Mouse (Mus musculus) NIH3T3 (cell line): Measurements from ENCODE around the gene Maco1.
"Not testable (repeated sequence)": the region's sequence is repeated elsewhere in the genome, so short reads cannot be mapped to it uniquely, and the experiment has no call there.

Experiments
- DNase-seq: peaks from one replicate; pipeline ENCODE4 v3.0.0-alpha.2; 2012; ENCODE audit warnings: low read depth

Gene Maco1

DNA sequence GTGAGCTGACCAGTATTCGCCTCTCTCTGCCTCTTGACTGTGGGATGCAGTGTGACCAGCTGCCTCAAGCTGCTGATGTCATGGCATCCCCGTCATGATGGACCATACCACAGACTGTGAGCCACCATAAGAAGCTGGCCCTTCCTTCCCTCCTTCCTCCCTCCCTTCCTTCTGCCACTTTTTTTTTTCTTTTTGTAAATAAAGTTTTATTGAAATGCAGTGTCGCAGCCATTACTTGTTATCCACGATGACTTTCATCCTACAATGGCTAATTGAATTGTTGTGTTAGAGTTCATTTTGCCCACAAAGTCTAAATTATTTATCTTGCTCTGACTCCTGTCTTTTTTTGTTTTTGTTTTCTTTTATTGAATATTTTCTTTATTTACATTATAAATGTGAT, 5.3 kb upstream of the Maco1 start:
- DNase-seq, result no peak

DNA sequence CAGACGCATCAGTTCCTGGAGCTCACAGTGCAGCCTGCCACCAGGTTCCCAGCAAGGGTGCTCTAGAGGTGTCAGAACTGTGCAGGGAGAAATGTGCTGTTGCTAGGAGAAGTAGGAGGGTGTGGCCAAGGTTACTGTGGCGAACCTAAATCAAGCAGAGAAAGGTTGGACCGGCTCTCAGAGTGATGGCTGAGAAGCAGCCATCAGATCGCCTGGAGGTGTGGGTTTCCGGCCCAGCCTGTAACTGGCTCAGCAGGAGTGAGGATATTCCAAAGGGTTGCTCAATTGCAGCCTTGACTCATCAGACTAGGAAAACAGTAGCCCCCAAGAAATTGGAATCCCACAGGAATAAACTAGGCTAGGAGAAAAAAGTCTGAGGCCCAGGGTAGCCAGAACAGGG, 3.4 kb upstream of the Maco1 start:
- peak; percentile 63 for DNase-seq

- DNase-seq, result peak; percentile 21
These were observed 2.9 kb upstream of the Maco1 start for GRCm38 (mm10) chr4:134856056-134856455.

DNA sequence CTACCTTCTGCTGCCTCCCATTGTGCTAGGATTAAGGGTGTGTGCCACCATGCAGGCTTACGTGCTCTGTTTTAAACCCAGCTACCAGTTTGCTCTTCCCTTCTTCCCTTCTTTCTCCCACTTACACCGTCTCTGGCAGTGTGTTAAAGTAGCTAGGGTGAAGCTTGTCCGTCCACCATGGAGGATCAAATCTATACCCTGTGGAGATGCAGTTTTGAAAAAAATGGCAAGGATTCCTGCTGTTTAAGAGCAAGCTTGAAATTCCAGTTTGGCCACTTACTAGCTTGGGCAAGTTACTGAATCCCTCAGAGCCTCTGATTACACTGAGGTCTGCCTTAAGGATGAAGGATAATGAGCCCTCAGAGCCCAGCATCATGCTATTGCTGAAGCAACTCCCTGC, 2.2 kb upstream of the Maco1 start:
- DNase-seq, result no peak

DNA sequence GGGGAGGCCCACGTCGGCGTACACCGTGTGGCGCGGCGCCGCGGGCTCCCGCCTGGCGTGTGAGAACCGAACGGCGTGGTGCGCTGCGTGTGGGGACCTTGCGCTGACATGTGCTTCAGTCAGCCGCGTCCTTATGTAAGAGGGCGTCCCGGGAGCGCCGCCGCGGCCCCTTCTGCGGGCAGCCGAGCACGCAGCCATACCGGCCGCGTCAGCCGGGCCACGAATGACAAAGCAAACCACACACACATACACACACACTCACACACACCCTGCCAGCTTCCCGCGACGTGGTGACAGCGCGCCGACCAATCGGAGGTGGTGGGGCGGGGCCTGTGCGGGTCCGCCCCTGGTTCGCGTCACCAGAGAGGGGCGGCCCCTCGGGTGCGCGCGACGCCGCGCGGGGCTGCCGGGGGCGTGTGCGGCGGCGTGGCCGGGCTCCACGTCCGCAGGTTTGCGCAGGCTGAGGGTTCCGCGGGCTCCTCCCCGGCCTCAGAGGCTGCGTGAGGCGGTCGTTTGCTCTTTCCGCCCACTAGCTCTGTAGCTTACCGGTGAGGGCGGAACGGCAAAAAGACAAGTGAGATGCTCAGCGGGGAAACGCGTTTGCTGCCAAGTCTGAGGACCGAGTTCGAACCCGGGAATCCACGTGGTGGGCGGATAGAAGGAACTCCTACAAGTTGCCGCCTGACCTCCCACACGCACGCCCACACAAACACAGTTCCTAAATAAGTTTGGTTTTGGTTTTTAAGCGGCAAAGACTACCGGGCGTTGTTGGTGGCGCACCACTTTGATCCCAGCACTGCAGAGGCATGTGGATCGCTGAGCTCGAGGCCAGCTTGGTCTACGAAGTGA, 716 bp upstream of the Maco1 start:
- peak; percentile 92 for DNase-seq

GRCm38 (mm10) chr4:134852438-134853255, 498 bp downstream of the Maco1 start:
- DNase-seq, result peak; percentile 37

DNA sequence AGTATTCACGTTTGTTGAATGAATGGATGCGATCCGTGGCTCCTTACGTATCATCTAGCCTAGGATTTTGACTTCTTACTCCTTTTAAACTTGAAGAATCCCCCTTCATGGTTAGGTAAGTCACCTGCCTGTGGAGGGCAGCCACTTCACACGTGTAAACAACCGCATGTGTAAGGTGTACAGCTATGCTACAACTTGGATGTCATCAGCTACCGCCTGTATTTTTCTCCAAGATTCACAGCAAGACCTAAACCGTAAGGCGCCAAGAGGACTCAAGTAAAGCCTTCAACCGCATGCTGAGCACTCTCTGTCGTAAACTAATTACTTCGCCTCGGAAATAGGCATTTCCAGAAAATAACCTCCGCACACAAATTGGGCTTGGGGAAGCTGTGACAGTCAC, 1.3 kb downstream of the Maco1 start:
- no peak for DNase-seq

- no peak for DNase-seq
These were observed 1.9 kb downstream of the Maco1 start for GRCm38 (mm10) chr4:134851236-134851635.

- no peak for DNase-seq
These were observed 2.6 kb downstream of the Maco1 start for GRCm38 (mm10) chr4:134850551-134850950.

DNA sequence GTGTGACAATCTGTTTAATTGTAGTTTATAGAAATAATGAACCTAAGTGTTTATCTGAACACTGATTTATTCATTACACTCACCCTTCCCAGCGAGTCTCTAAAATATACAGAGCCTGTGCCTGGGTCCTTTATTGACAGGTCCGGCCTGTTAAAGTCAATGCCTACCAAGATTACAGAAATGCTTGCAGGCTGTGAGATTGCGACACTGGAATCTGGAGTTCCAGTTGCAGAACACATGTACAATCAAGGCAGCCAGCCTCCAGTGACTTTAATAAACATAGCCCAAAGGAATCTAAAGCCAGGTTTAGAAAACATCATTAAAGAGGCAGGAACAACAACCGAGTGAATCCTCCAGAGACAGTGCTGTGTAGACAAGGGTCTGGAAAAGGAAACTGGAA, 5.6 kb downstream of the Maco1 start:
- DNase-seq, result peak; percentile 69

DNA sequence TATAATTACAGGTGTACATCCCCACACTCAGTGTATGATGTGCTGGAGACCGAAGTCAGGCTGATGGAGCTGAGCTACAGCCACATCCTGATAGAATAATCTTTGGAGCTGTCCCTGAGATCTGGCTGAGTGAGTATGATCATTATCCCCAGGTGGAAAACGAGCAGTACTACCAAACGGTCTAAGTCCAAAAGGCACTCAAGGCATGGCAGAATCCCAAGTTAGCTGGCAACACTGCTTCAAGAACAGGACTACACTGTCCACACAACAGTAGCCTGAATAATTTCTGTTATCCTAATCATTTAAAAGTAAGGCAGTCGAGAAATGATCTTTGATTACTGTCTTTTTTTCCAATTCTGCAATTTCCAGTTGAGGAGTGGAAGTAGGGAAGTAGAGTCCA, 9.6 kb downstream of the Maco1 start:
- no peak for DNase-seq

DNA sequence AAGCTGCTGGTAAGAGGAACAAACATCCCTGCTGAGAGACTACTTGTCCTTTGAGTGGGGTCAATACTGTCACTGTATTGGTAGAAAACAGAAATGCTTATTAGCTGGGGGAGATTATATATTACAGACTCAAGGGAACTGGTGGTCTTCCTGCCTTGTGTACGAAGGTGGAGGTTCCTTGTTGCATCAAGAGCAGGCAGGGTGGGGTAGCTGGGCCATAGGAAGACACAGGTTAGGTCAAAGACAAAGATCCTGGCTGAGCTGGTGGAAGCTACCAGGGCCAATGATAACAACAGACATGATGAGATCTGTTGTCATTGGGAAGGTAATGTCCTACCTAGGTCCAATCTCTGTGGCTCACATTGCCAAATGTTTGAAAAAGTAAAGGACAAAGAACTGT, 12.9 kb downstream of the Maco1 start:
- no peak for DNase-seq

DNA sequence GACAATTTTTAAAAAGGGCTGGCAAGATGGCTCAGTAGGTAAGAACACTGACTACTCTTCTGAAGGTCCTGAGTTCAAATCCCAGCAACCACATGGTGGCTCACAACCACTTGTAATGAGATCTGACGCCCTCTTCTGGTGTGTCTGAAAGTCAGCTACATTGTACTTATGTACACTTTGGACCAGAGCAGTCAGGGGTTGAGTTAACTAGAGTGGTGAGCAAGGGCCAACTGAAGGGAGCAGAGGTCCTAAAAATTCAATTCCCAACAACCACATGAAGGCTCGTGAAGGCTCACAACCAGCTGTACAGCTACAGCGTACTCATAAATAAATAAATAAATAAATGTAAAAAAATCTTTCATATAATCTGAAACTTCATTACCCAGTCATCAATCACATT, 14.4 kb downstream of the Maco1 start:
- not testable (repeated sequence) for DNase-seq

GRCm38 (mm10) chr4:134838221-134838620, 14.9 kb downstream of the Maco1 start:
- DNase-seq, result peak; percentile 32

DNA sequence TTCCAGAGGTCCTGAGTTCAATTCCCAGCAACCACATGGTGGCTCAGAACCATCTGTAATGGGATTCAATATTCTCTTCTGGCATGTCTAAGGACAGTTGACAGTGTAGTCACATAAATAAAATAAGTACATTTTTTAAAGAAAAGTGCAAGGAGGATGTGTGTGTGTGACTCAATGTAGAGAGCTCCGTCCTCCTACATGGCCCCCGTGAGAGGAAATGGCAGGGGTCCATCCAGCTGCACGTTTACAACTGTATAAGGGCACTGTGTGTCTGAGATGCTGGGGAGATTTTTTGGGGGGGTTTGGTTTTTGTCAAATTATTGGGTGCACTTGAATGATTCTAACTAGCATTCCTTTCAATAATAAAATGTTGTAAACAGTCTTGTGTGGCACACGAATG, 17.7 kb downstream of the Maco1 start:
- no peak for DNase-seq

DNA sequence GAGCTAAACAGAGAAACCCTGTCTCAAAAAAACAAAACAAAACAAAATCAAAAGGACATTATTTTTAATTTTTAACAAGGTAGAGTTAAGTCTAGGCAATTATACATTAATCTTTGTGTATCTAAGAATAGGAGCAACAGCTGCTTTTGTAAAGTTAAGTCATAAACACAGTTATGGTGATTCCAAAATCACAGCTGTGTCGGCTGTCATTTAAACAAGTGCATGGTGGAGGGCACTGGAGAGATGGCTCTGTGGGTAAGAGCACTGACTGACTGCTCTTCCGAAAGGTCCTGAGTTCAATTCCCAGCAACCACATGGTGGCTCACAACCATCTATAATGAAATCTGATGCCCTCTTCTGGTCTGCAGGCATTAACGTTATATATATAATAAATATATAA, 21.2 kb downstream of the Maco1 start:
- DNase-seq, result no peak

DNA sequence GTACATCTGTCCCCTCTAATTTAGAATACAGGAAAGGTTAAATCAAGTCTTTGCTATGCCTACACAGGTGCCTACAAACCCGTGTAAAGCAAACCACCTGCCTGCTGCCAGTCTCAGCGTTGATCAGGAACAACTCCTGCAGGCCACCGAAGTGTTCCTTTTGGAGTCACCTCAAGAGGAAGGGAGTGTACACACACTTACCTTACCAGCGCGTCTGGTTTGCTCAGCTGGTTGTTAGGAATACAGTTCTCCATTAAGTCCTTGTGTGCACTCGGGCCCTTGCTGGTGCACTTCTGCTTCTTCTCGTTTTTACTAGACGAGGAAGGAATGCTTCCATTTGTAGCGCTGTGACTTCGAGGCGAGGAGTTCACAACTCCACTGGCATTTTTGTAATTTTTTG, 25.3 kb downstream of the Maco1 start:
- DNase-seq, result no peak

- DNase-seq, result no peak
These were observed 26.8 kb downstream of the Maco1 start for GRCm38 (mm10) chr4:134826348-134826747.

GRCm38 (mm10) chr4:134825864-134826263, 27.3 kb downstream of the Maco1 start:
- not testable (repeated sequence) for DNase-seq

DNA sequence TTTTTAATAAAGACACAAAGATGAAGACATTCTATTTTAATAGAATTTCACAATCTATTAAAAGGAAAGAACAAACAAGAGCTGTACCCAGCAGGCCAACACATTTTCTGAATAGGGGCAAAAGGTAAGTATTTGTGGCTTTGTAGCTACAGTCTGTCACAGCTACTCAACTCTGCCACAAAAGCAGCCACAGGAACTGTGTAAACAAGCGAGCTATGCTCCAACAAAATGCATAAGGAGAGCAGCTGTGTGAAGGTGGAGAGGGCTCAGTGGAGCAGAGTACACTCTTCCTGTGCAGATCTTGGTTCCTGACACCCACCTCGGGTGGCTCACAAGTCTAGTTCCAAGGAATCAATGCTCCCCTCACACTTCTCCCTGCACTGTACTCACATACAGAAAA, 29.6 kb downstream of the Maco1 start:
- DNase-seq, result no peak

- no peak for DNase-seq
These were observed 32.1 kb downstream of the Maco1 start for GRCm38 (mm10) chr4:134821061-134821460.

DNA sequence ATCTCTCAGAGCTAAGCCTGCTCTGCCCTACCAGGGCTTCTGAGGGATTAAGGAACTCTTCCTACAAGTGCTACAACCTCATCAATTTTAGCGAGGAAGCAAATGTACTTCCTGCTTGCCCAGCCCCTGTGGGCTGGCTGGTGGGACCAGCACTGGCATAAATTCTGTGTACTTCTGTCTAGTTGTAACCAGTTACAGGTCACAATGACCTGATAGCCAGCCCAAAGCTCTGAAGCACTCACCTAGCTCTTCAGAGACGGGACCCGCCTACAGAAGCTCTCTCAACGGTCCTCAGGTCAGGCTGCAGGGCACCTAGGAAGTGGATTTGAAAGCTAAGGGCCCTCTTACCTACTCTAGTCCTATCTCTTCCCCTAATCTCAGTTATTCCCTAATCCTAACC, 35.4 kb downstream of the Maco1 start:
- DNase-seq, result no peak

DNA sequence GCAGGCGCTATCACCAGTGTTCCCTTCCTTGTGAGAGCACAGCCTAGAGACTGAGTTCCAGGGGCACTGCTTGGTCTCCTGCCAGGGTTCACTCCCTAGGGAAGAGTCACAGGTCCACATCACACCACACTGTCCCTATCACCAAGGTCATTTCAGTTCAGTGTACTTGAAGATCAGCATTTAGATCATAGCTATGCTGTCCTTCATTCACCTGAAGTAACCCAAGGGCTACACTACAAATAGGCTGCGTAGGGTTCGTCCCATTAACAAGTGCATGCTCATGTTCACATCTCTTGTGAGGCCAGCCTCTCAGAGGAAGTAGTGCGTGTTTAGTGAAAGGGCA, 38.9 kb downstream of the Maco1 start:
- DNase-seq, result no peak
